Mouse (Mus musculus): ENCODE results near the gene Zfp146.

- TF ChIP-seq CTCF (conservative IDR thresholded peaks at IDR 0.05 in 1 of 2, IDR thresholded peaks at IDR 0.05 in 1 of 2; ENCODE audit: low read depth in 2 of 2, low read length in 2 of 2) (no peak), POLR2A (IDR thresholded peaks at IDR 0.05; ENCODE audit: low read depth, low read length) (no peak), RCOR1 (conservative IDR thresholded peaks at IDR 0.05; ENCODE audit: low read depth, low read length) (no peak), ZKSCAN1 (IDR thresholded peaks at IDR 0.05; ENCODE audit: borderline replicate concordance, low read depth, low read length) (no peak), MYC (IDR thresholded peaks at IDR 0.05; ENCODE audit: low read depth, low read length) (no peak)
Observed at GRCm38 (mm10) chr7:30143170-30143554, 26.4 kb downstream of the Zfp146 start.

Data from CH12.LX (cell line).